Mouse (Mus musculus) heart, adult 2 months (tissue): ENCODE results near the gene Treml1.

ENCODE experiments used
- CTCF ChIP-seq: fragments of 200-600 bp; IDR thresholded peaks from 2 replicates; pipeline ENCODE4 v1.8.1; 2022; ENCODE audit warnings: antibody characterized with exemption, mild to moderate bottlenecking, moderate library complexity
- EP300 ChIP-seq: fragments of 200-500 bp; IDR thresholded peaks from 2 replicates; pipeline ENCODE4 v1.6.1; 2011; ENCODE audit warnings: low read depth, low read length, control low read depth; ENCODE audit not compliant: insufficient read depth
- POLR2A ChIP-seq: fragments of 200-500 bp; IDR thresholded peaks from 2 replicates; pipeline ENCODE4 v1.6.1; 2011; ENCODE audit warnings: mild to moderate bottlenecking, low read depth, low read length, control low read depth; ENCODE audit not compliant: insufficient read depth

GRCm38 (mm10) chr17:48343065-48343464, 16.7 kb upstream of the Treml1 start:
- no peak for TF ChIP-seq CTCF
- TF ChIP-seq EP300 = no peak
- no peak for TF ChIP-seq POLR2A
